Comparison of ENCODE assay signal across 10 mouse cellular contexts in genomic region chr6:127877026-127877425, GRCm38 (mm10). TPM values are rescaled to one million over a fixed set of nuclear protein-coding genes. Genes with fewer than 3 reads are reported as not detected.
DNase-seq lines count a peak whose midpoint lies in the region; ATAC-seq lines count a peak whose summit lies in the region.
"Had no signal": no experiment of that assay in that cellular context is flagged by ENCODE, and none has a peak within 500 bp of the region (broad histone marks: within the 10 kb centered on the region; RNA-seq: fewer than 3 reads in every experiment).

No protein-coding gene starts in this region.

- no peak overlapping the region for H3K4me3 ChIP-seq in heart, embryonic 10.5 days
- no peak overlapping the region for H3K4me3 ChIP-seq in heart, embryonic 11.5 days (ENCODE audit: low read depth, low read length)
- no peak overlapping the region for H3K4me3 ChIP-seq in kidney, embryonic 15.5 days (replicated peaks)

- H3K9me3 ChIP-seq in heart, embryonic 10.5 days: no peaks in the 10 kb centered on the region
- H3K9me3 ChIP-seq in heart, embryonic 11.5 days (replicated peaks; ENCODE audit: control insufficient read depth, low read length): 0 out of 2 replicates have a peak, but pooled peaks cover 5% of the 10 kb centered on the region
- no peaks in the 10 kb centered on the region for H3K9me3 ChIP-seq in kidney, embryonic 15.5 days (replicated peaks)

- DNase-seq in heart, embryonic 10.5 days (ENCODE audit: low spot score): no peak
- DNase-seq in ovary, adult 18-20 months (ENCODE audit: low spot score): peak; percentile 32
- no peak for DNase-seq in ovary, postnatal 14 days (ENCODE audit: low spot score)
- DNase-seq in gastrocnemius, adult 18-20 months (ENCODE audit: low spot score): peak; percentile 55
- peak; percentile 67 for DNase-seq in skeletal muscle tissue, adult 2 months (ENCODE audit: low read depth, low spot score)
- DNase-seq in kidney, postnatal 14 days: no peak
- DNase-seq: layer of hippocampus, adult 9-11 months; retina, postnatal 1 day had no signal

- no peaks in the 10 kb centered on the region; the same call in 1 of the 2 replicates for H3K27me3 ChIP-seq in heart, embryonic 10.5 days (ENCODE audit: insufficient read depth, poor library complexity, severe bottlenecking)
- 0 out of 2 replicates have a peak, but pooled peaks cover 2% of the 10 kb centered on the region for H3K27me3 ChIP-seq in heart, embryonic 11.5 days (ENCODE audit: control insufficient read depth, insufficient read depth, low read length)
- H3K27me3 ChIP-seq in kidney, embryonic 15.5 days: no peaks in the 10 kb centered on the region

- H3K4me1 ChIP-seq in heart, embryonic 10.5 days: peaks cover 21% of the 10 kb centered on the region
- peaks cover 3% of the 10 kb centered on the region; the same call in 1 of the 2 replicates for H3K4me1 ChIP-seq in heart, embryonic 11.5 days (ENCODE audit: control insufficient read depth, insufficient read depth, low read length)
- H3K4me1 ChIP-seq in kidney, embryonic 15.5 days: 0 out of 2 replicates have a peak, but pooled peaks cover 3% of the 10 kb centered on the region

- ATAC-seq in heart, embryonic 11.5 days (replicated peaks; ENCODE audit: insufficient number of reproducible peaks, low FRiP score, low TSS enrichment): no peak
- no peak for ATAC-seq in kidney, embryonic 15.5 days (replicated peaks; ENCODE audit: low FRiP score)

- no peak overlapping the region; the same call in 1 of the 2 replicates for H3K4me2 ChIP-seq in heart, embryonic 11.5 days
- H3K4me2 ChIP-seq in kidney, embryonic 15.5 days: no peak overlapping the region

- no peak overlapping the region for H3K9ac ChIP-seq in heart, embryonic 11.5 days (ENCODE audit: low read depth, low read length)
- no peak overlapping the region for H3K9ac ChIP-seq in kidney, embryonic 15.5 days

- peak overlapping the region; percentile 32; the same call in 1 of the 2 replicates for H3K27ac ChIP-seq in heart, embryonic 10.5 days
- H3K27ac ChIP-seq in heart, embryonic 11.5 days (ENCODE audit: low read depth, low read length): no peak overlapping the region
- no peak overlapping the region for H3K27ac ChIP-seq in kidney, embryonic 15.5 days

- H3K36me3 ChIP-seq in heart, embryonic 10.5 days: no peaks in the 10 kb centered on the region
- no peaks in the 10 kb centered on the region for H3K36me3 ChIP-seq in heart, embryonic 11.5 days (ENCODE audit: control insufficient read depth, insufficient read depth, low read length)
- H3K36me3 ChIP-seq in kidney, embryonic 15.5 days: no peaks in the 10 kb centered on the region

- 66% methylated on average over 12 of the region's 12 CpGs for WGBS in heart, embryonic 10.5 days
- 59% methylated on average over 12 of the region's 12 CpGs for WGBS in heart, embryonic 11.5 days (ENCODE audit: insufficient replicate concordance)
- 69% methylated on average over 12 of the region's 12 CpGs for WGBS in kidney, embryonic 15.5 days

RNA-seq across cellular contexts. Expression of gene Tspan11, which starts 10.4 kb away (rescaled TPM):
- polyA plus RNA-seq in heart, embryonic 10.5 days (2016; fragmentation: Nextera tagmentation; extraction: Ambion mirVana): 1.4 and 1.8 TPM in 2 replicates
- 2.0 and 2.9 TPM in 2 replicates for polyA plus RNA-seq in heart, embryonic 11.5 days (2014; fragmentation: Nextera tagmentation; extraction: Ambion mirVana)
- total RNA-seq in gastrocnemius, adult 18-20 months (2021): 1 to 10 TPM; 1.3 to 1.6 TPM
- 7.5 and 7.6 TPM in 2 replicates for polyA plus RNA-seq in kidney, embryonic 15.5 days (2015; fragmentation: Nextera tagmentation; extraction: Ambion mirVana)

Comparison
In these comparisons a context has a peak if more than half of its experiments do, and no peak if none do; other contexts are left out.
1. DNase-seq: peak in ovary, adult 18-20 months (single experiment), gastrocnemius, adult 18-20 months (single experiment) and skeletal muscle tissue, adult 2 months (single experiment); none in heart, embryonic 10.5 days (single experiment), ovary, postnatal 14 days (single experiment) and kidney, postnatal 14 days (single experiment).